Mouse (Mus musculus) kidney, embryonic 14.5 days (tissue): ENCODE measurements at regions not wholly inside any gene's neighbourhood (a gene's known extent, or its start where the extent isn't known, plus 50 kb on each side); places are given as distances from the start of the nearest gene placed in this dataset.

ENCODE experiments used
- ATAC-seq: fragments of 200-750 bp; cut with Nextera tagmentation; 2 replicates; pipeline ENCODE4 v1.8.0; 2017; ENCODE audit warnings: moderate number of reproducible peaks, mild to moderate bottlenecking, moderate TSS enrichment, moderate library complexity; ENCODE audit not compliant: low FRiP score, low TSS enrichment
- H3K27ac ChIP-seq: fragments of 300-500 bp; sonication (generic); 2 replicates; pipeline ENCODE4 v1.5.1; 2014; ENCODE audit warnings: low read depth, mild to moderate bottlenecking, low read length, moderate library complexity, mixed read lengths
- H3K27me3 ChIP-seq: fragments of 300-500 bp; sonication (generic); 2 replicates; pipeline ENCODE4 v1.6.1; 2014; ENCODE audit warnings: mild to moderate bottlenecking, low read length; ENCODE audit not compliant: control insufficient read depth, insufficient read depth
- H3K36me3 ChIP-seq: fragments of 300-500 bp; sonication (generic); 2 replicates; pipeline ENCODE4 v1.6.1; 2014; ENCODE audit warnings: low read length, mixed read lengths; ENCODE audit not compliant: control insufficient read depth, insufficient read depth
- H3K4me1 ChIP-seq: fragments of 300-500 bp; sonication (generic); 2 replicates; pipeline ENCODE4 v1.6.1; 2014; ENCODE audit warnings: low read length, mixed read lengths; ENCODE audit not compliant: control insufficient read depth, insufficient read depth
- H3K4me2 ChIP-seq: fragments of 300-500 bp; sonication (generic); replicated peaks from 2 replicates; pipeline ENCODE4 v1.6.1; 2014; ENCODE audit warnings: low read depth, mild to moderate bottlenecking, low read length
- H3K4me3 ChIP-seq: fragments of 300-500 bp; sonication (generic); 2 replicates; pipeline ENCODE4 v1.5.1; 2014; ENCODE audit warnings: mild to moderate bottlenecking, low read length
- H3K9ac ChIP-seq: fragments of 300-500 bp; sonication (generic); 2 replicates; pipeline ENCODE4 v1.6.1; 2014; ENCODE audit warnings: low read depth, mild to moderate bottlenecking, low read length, moderate library complexity
- H3K9me3 ChIP-seq: fragments of 300-500 bp; sonication (generic); 2 replicates; pipeline ENCODE4 v1.6.1; 2016; ENCODE audit warnings: low read length; ENCODE audit not compliant: control insufficient read depth
- WGBS: fragments of 180-500 bp; shearing (Covaris S2); extraction: QIAGEN DNeasy Blood & Tissue Kit; methylation state at CpG from one replicate; pipeline ENCODE4 v1.1.7; 2014; 5-methylcytosine and 5-hydroxymethylcytosine counted together

- Histone ChIP-seq H3K4me1 (no peaks in the 10 kb centered on the region), H3K27me3 (no peaks in the 10 kb centered on the region), H3K27ac (no peak overlapping the region), H3K36me3 (no peaks in the 10 kb centered on the region), H3K4me3 (no peak overlapping the region), H3K4me2 (no peak overlapping the region), H3K9ac (no peak overlapping the region), H3K9me3 (no peaks in the 10 kb centered on the region)
- WGBS = 43% methylated on average over 1 of the region's 1 CpGs
- peak; percentile 72; the same call in 1 of the 2 replicates for ATAC-seq
Observed at GRCm38 (mm10) chr13:84953760-84954159, 235.4 kb upstream of the Ccnh start.

GRCm38 (mm10) chr13:84968943-84969342 lies 220.3 kb upstream of the Ccnh start:
- Histone ChIP-seq H3K27me3 (no peaks in the 10 kb centered on the region), H3K4me3 (no peak overlapping the region), H3K4me1 (no peaks in the 10 kb centered on the region), H3K9me3 (no peaks in the 10 kb centered on the region), H3K4me2 (no peak overlapping the region), H3K9ac (no peak overlapping the region), H3K36me3 (no peaks in the 10 kb centered on the region), H3K27ac (no peak overlapping the region)
- ATAC-seq = peak; percentile 64; the same call in 1 of the 2 replicates
- WGBS = 22% methylated on average over 7 of the region's 7 CpGs
